Mouse (Mus musculus) liver, embryonic 12.5 days (tissue): ENCODE data around the gene Nfe2. TPM values are rescaled to one million over a fixed set of nuclear protein-coding genes. Genes with fewer than 3 reads are reported as not detected.
"Not testable (repeated sequence)": the region's sequence is repeated elsewhere in the genome, so short reads cannot be mapped to it uniquely, and the experiment has no call there.

Experiments used
- ATAC-seq: fragments of 200-750 bp; cut with Nextera tagmentation; 2 replicates; pipeline ENCODE4 v1.8.0; 2017; ENCODE audit warnings: moderate number of reproducible peaks, mild to moderate bottlenecking, moderate library complexity
- H3K27ac ChIP-seq: fragments of 300-500 bp; sonication (generic); 2 replicates; pipeline ENCODE4 v1.5.1; 2016; ENCODE audit warnings: mild to moderate bottlenecking
- H3K27me3 ChIP-seq: fragments of 300-500 bp; sonication (generic); replicated peaks from 2 replicates; pipeline ENCODE4 v1.6.1; 2016; ENCODE audit warnings: mild to moderate bottlenecking, moderate library complexity
- H3K36me3 ChIP-seq: fragments of 300-500 bp; sonication (generic); 2 replicates; pipeline ENCODE4 v1.6.1; 2016; ENCODE audit warnings: mild to moderate bottlenecking, moderate library complexity
- H3K4me1 ChIP-seq: fragments of 300-500 bp; sonication (generic); 2 replicates; pipeline ENCODE4 v1.6.1; 2016
- H3K4me2 ChIP-seq: fragments of 300-500 bp; sonication (generic); 2 replicates; pipeline ENCODE4 v1.6.1; 2016; ENCODE audit warnings: mild to moderate bottlenecking, moderate library complexity
- H3K4me3 ChIP-seq: fragments of 300-500 bp; sonication (generic); 2 replicates; pipeline ENCODE4 v1.5.1; 2016; ENCODE audit warnings: mild to moderate bottlenecking, moderate library complexity
- H3K9ac ChIP-seq: fragments of 300-500 bp; sonication (generic); 2 replicates; pipeline ENCODE4 v1.6.1; 2016; ENCODE audit warnings: mild to moderate bottlenecking, moderate library complexity
- H3K9me3 ChIP-seq: fragments of 300-500 bp; sonication (generic); replicated peaks from 2 replicates; pipeline ENCODE4 v1.6.1; 2016; ENCODE audit warnings: mild to moderate bottlenecking, moderate library complexity
- WGBS: fragments of 180-500 bp; shearing (Covaris S2); methylation state at CpG from one replicate; pipeline ENCODE4 v1.1.7; 2016; ENCODE audit not compliant: insufficient replicate concordance; 5-methylcytosine and 5-hydroxymethylcytosine counted together
- polyA plus RNA-seq: library from polyadenylated mRNA; unstranded; fragments of >200 nt; fragmentation: Nextera tagmentation; extraction: Ambion mirVana; gene quantifications from 2 replicates; pipeline ENCODE4 v1.2.1, GENCODE M21; 2016

Nfe2 gene
- polyA plus RNA-seq, 1 experiment from 2014 or later, result 168 TPM

GRCm38 (mm10) chr15:103285778-103286417, 27.7 kb upstream of the Nfe2 start:
- peaks cover 34% of the 10 kb centered on the region for H3K4me1 ChIP-seq
- H3K27me3 ChIP-seq, result no peaks in the 10 kb centered on the region
- no peak overlapping the region for H3K9ac ChIP-seq
- H3K36me3 ChIP-seq, result peaks cover 66% of the 10 kb centered on the region
- no peak for ATAC-seq
- H3K27ac ChIP-seq, result 0 out of 2 replicates have a peak overlapping the region, but pooled peaks have one; percentile 15
- no peak overlapping the region for H3K4me3 ChIP-seq
- 43% methylated on average over 1 of the region's 1 CpGs for WGBS
- H3K4me2 ChIP-seq, result no peak overlapping the region
- no peaks in the 10 kb centered on the region for H3K9me3 ChIP-seq

- ATAC-seq, result no peak
- Histone ChIP-seq H3K36me3 (peaks cover 60% of the 10 kb centered on the region), H3K27me3 (no peaks in the 10 kb centered on the region), H3K27ac (peak overlapping the region; percentile 51; the same call in 1 of the 2 replicates), H3K4me2 (no peak overlapping the region), H3K4me3 (no peak overlapping the region), H3K9ac (peak overlapping the region; percentile 24; the same call in 1 of the 2 replicates), H3K4me1 (peaks cover 47% of the 10 kb centered on the region), H3K9me3 (no peaks in the 10 kb centered on the region)
- WGBS, result 32% methylated on average over 2 of the region's 2 CpGs
Measured at GRCm38 (mm10) chr15:103284647-103285046, 26.4 kb upstream of the Nfe2 start.

- Histone ChIP-seq H3K4me3 (no peak overlapping the region), H3K4me1 (peaks cover 51% of the 10 kb centered on the region), H3K4me2 (no peak overlapping the region), H3K27me3 (no peaks in the 10 kb centered on the region), H3K9ac (no peak overlapping the region), H3K9me3 (no peaks in the 10 kb centered on the region), H3K27ac (no peak overlapping the region), H3K36me3 (peaks cover 58% of the 10 kb centered on the region)
- no peak for ATAC-seq
- WGBS, result 73% methylated on average over 3 of the region's 3 CpGs
Measured at GRCm38 (mm10) chr15:103284066-103284465, 25.9 kb upstream of the Nfe2 start.

- H3K9me3 ChIP-seq, result no peaks in the 10 kb centered on the region
- peaks cover 59% of the 10 kb centered on the region for H3K36me3 ChIP-seq
- peak overlapping the region; percentile 83 for H3K27ac ChIP-seq
- WGBS, result 83% methylated on average over 3 of the region's 3 CpGs
- H3K9ac ChIP-seq, result peak overlapping the region; percentile 18; the same call in 1 of the 2 replicates
- no peak overlapping the region for H3K4me3 ChIP-seq
- H3K27me3 ChIP-seq, result no peaks in the 10 kb centered on the region
- peak overlapping the region; percentile 6; the same call in 1 of the 2 replicates for H3K4me2 ChIP-seq
- ATAC-seq, result no peak
- peaks cover 75% of the 10 kb centered on the region for H3K4me1 ChIP-seq
Measured at GRCm38 (mm10) chr15:103281465-103282205, 23.4 kb upstream of the Nfe2 start.

- Histone ChIP-seq H3K9ac (peak overlapping the region; percentile 57), H3K4me1 (peaks cover 78% of the 10 kb centered on the region), H3K4me2 (peak overlapping the region; percentile 30; the same call in 1 of the 2 replicates), H3K4me3 (0 out of 2 replicates have a peak overlapping the region, but pooled peaks have one; percentile 0), H3K36me3 (peaks cover 57% of the 10 kb centered on the region), H3K27ac (peak overlapping the region; percentile 83), H3K27me3 (no peaks in the 10 kb centered on the region), H3K9me3 (no peaks in the 10 kb centered on the region)
- peak; percentile 53 for ATAC-seq
- 41% methylated on average over 3 of the region's 3 CpGs for WGBS
Measured at GRCm38 (mm10) chr15:103280817-103281464, 22.7 kb upstream of the Nfe2 start.

GRCm38 (mm10) chr15:103279750-103280149, 21.5 kb upstream of the Nfe2 start:
- no peak overlapping the region for H3K4me3 ChIP-seq
- no peak for ATAC-seq
- no peaks in the 10 kb centered on the region for H3K9me3 ChIP-seq
- H3K27me3 ChIP-seq, result no peaks in the 10 kb centered on the region
- peaks cover 52% of the 10 kb centered on the region for H3K36me3 ChIP-seq
- peaks cover 75% of the 10 kb centered on the region for H3K4me1 ChIP-seq
- H3K4me2 ChIP-seq, result 0 out of 2 replicates have a peak overlapping the region, but pooled peaks have one; percentile 30
- H3K9ac ChIP-seq, result no peak overlapping the region
- WGBS, result 53% methylated on average over 3 of the region's 3 CpGs
- H3K27ac ChIP-seq, result peak overlapping the region; percentile 83

GRCm38 (mm10) chr15:103277949-103278348, 19.7 kb upstream of the Nfe2 start:
- Histone ChIP-seq H3K9ac (peak overlapping the region; percentile 30), H3K9me3 (no peaks in the 10 kb centered on the region), H3K4me2 (no peak overlapping the region), H3K4me3 (no peak overlapping the region), H3K4me1 (peaks cover 82% of the 10 kb centered on the region), H3K27me3 (no peaks in the 10 kb centered on the region), H3K36me3 (peaks cover 41% of the 10 kb centered on the region), H3K27ac (peak overlapping the region; percentile 70)
- no peak for ATAC-seq
- 64% methylated on average over 7 of the region's 7 CpGs for WGBS

- not testable (repeated sequence) for H3K9me3 ChIP-seq, H3K9ac ChIP-seq, H3K27me3 ChIP-seq, H3K4me2 ChIP-seq, H3K4me3 ChIP-seq, ATAC-seq, H3K27ac ChIP-seq
- Histone ChIP-seq H3K36me3 (peaks cover 37% of the 10 kb centered on the region), H3K4me1 (peaks cover 75% of the 10 kb centered on the region)
- WGBS, result 95% methylated on average over 3 of the region's 3 CpGs
Measured at GRCm38 (mm10) chr15:103275943-103276342, 17.7 kb upstream of the Nfe2 start.

- ATAC-seq, result peak; percentile 98
- Histone ChIP-seq H3K4me3 (peak within 1 kb of the TSS; percentile 90), H3K4me2 (peak within 1 kb of the TSS; percentile 80), H3K9ac (peak within 1 kb of the TSS; percentile 87), H3K27ac (peak within 1 kb of the TSS; percentile 81), H3K27me3 (no peaks in the 10 kb centered on the region), H3K9me3 (no peaks in the 10 kb centered on the region), H3K4me1 (peaks cover 66% of the 10 kb centered on the region), H3K36me3 (peaks cover 13% of the 10 kb centered on the region)
- 1% methylated on average over 38 of the region's 38 CpGs for WGBS
Measured at GRCm38 (mm10) chr15:103272419-103273279, 14.4 kb upstream of the Nfe2 start, which contains the start of gene Copz1. Copz1 (plus strand) TSS chr15:103272714.

GRCm38 (mm10) chr15:103268903-103269302, 10.7 kb upstream of the Nfe2 start:
- Histone ChIP-seq H3K4me3 (no peak overlapping the region), H3K27ac (peak overlapping the region; percentile 27; the same call in 1 of the 2 replicates), H3K27me3 (no peaks in the 10 kb centered on the region), H3K36me3 (no peaks in the 10 kb centered on the region), H3K9ac (peak overlapping the region; percentile 3; the same call in 1 of the 2 replicates), H3K9me3 (no peaks in the 10 kb centered on the region), H3K4me1 (peaks cover 59% of the 10 kb centered on the region), H3K4me2 (no peak overlapping the region)
- WGBS, result 46% methylated on average over 4 of the region's 4 CpGs
- ATAC-seq, result no peak

GRCm38 (mm10) chr15:103264794-103265193, 6.6 kb upstream of the Nfe2 start:
- no peaks in the 10 kb centered on the region for H3K9me3 ChIP-seq
- no peak overlapping the region for H3K9ac ChIP-seq
- ATAC-seq, result peak; percentile 62
- H3K4me1 ChIP-seq, result peaks cover 68% of the 10 kb centered on the region
- H3K36me3 ChIP-seq, result no peaks in the 10 kb centered on the region
- peak overlapping the region; percentile 69 for H3K27ac ChIP-seq
- H3K4me3 ChIP-seq, result no peak overlapping the region
- no peak overlapping the region for H3K4me2 ChIP-seq
- H3K27me3 ChIP-seq, result no peaks in the 10 kb centered on the region
- WGBS, result 66% methylated on average over 2 of the region's 2 CpGs
